Mouse (Mus musculus) kidney, postnatal 0 days (tissue): ENCODE measurements around the gene Rwdd2a. TPM values are rescaled to one million over a fixed set of nuclear protein-coding genes. Genes with fewer than 3 reads are reported as not detected.

ENCODE experiments used
- ATAC-seq: fragments of 200-750 bp; cut with Nextera tagmentation; replicated peaks from 2 replicates; pipeline ENCODE4 v1.8.0; 2017; ENCODE audit warnings: low read depth, moderate number of reproducible peaks, moderate TSS enrichment, moderate library complexity; ENCODE audit not compliant: low FRiP score
- DNase-seq: peaks from one replicate; pipeline ENCODE4 v3.0.0-alpha.2; 2016; ENCODE audit warnings: low spot score
- H3K27ac ChIP-seq: fragments of 300-500 bp; sonication (generic); 2 replicates; pipeline ENCODE4 v1.5.1; 2014; ENCODE audit warnings: mild to moderate bottlenecking
- H3K27me3 ChIP-seq: fragments of 300-500 bp; sonication (generic); 2 replicates; pipeline ENCODE4 v1.6.1; 2014; ENCODE audit warnings: low read length, mixed read lengths; ENCODE audit not compliant: insufficient read depth
- H3K36me3 ChIP-seq: fragments of 300-500 bp; sonication (generic); 2 replicates; pipeline ENCODE4 v1.6.1; 2014; ENCODE audit warnings: low read length, mixed read lengths; ENCODE audit not compliant: insufficient read depth
- H3K4me1 ChIP-seq: fragments of 300-500 bp; sonication (generic); replicated peaks from 2 replicates; pipeline ENCODE4 v1.6.1; 2014; ENCODE audit warnings: antibody characterized with exemption, low read length, mixed read lengths; ENCODE audit not compliant: insufficient read depth
- H3K4me2 ChIP-seq: fragments of 300-500 bp; sonication (generic); 2 replicates; pipeline ENCODE4 v1.6.1; 2014; ENCODE audit warnings: mild to moderate bottlenecking, low read length, moderate library complexity, mixed read lengths
- H3K4me3 ChIP-seq: fragments of 300-500 bp; sonication (generic); replicated peaks from 2 replicates; pipeline ENCODE4 v1.5.1; 2014; ENCODE audit warnings: low read depth, low read length
- H3K9ac ChIP-seq: fragments of 300-500 bp; sonication (generic); 2 replicates; pipeline ENCODE4 v1.6.1; 2014; ENCODE audit warnings: low read depth, low read length
- H3K9me3 ChIP-seq: fragments of 300-500 bp; sonication (generic); replicated peaks from 2 replicates; pipeline ENCODE4 v1.6.1; 2016; ENCODE audit warnings: low read length, inconsistent platforms, mixed read lengths
- CTCF ChIP-seq: IDR thresholded peaks from 2 replicates; pipeline ENCODE4 v1.5.1; 2016; ENCODE audit warnings: antibody characterized with exemption, low read depth, mild to moderate bottlenecking, moderate library complexity
- WGBS: fragments of 180-500 bp; shearing (Covaris S2); extraction: QIAGEN DNeasy Blood & Tissue Kit; methylation state at CpG from one replicate; pipeline ENCODE4 v1.1.7; 2014; 5-methylcytosine and 5-hydroxymethylcytosine counted together
- polyA plus RNA-seq: library from polyadenylated mRNA; unstranded; fragments of >200 nt; fragmentation: Nextera tagmentation; extraction: Ambion mirVana; gene quantifications from 2 replicates; pipeline ENCODE4 v1.2.1, GENCODE M21; 2015

Rwdd2a gene
- polyA plus RNA-seq, 1 experiment from 2014 or later, result 5.4 TPM

DNA sequence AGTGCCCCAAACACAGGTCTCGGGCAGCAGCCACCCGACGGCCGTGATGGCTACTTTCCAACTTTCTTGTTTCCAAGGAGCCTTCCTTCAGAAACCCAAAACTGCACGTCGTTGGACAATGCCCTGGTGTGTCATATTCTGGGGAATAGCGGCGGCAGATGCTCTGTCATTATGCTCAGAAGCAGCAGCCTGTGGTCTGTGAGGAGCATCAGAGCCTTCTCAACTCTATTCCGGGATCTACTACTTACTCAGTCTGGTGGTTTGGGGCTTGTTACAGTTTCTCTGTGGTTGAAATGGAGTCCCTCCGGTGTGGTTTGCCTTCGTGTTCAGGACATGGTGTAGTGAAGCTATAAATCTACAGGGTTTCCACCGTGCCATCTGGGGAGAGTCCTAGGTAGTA, 52.2 kb downstream of the Rwdd2a start:
- H3K36me3 ChIP-seq, result no peaks in the 10 kb centered on the region
- WGBS, result 80% methylated on average over 12 of the region's 12 CpGs
- no peak overlapping the region for H3K27ac ChIP-seq
- no peaks in the 10 kb centered on the region for H3K27me3 ChIP-seq
- H3K4me1 ChIP-seq, result no peaks in the 10 kb centered on the region
- no peaks in the 10 kb centered on the region for H3K9me3 ChIP-seq
- no peak for TF ChIP-seq CTCF
- no peak overlapping the region for H3K4me3 ChIP-seq
- H3K4me2 ChIP-seq, result no peak overlapping the region
- no peak for ATAC-seq
- DNase-seq, result no peak
- H3K9ac ChIP-seq, result no peak overlapping the region

Other genes starting within 250 kb of the Rwdd2a start
- gene Ube2cbp, start 107.0 kb upstream of the Rwdd2a start, polyA plus RNA-seq, result 8.2 and 9.3 TPM in 2 replicates
- gene Dop1a, start 104.8 kb upstream of the Rwdd2a start, polyA plus RNA-seq, result 7.5 and 9.7 TPM in 2 replicates
- gene Pgm3, start 149 bp upstream of the Rwdd2a start, polyA plus RNA-seq, result 32.6 and 35.7 TPM in 2 replicates
- 21.7 and 24.4 TPM in 2 replicates for gene Me1, start 124.0 kb downstream of the Rwdd2a start, polyA plus RNA-seq
- 7.1 and 7.2 TPM in 2 replicates for gene Prss35, start 171.7 kb downstream of the Rwdd2a start, polyA plus RNA-seq